Mouse (Mus musculus): ENCODE measurements around the gene Rasgrp4.

DNA sequence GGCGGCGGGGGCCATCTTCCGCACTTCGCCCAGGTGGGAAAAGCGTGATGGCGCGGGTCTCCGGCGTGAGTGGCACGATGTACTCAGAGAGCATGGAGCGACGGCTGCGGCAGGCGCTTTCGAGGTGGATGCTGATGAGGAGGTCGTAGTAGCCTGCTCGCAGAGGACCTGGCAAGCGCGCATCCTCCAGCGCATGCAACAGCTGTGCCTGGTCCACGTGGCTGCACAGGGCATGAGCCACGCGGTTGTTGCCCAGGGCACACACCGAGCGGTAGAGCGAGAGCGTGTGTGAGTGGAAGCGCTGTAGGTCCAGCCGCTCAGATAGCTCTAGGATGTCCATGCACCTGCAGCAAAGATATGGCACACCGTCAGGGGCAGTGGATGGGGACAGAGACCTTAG lies 48.7 kb upstream of the Rasgrp4 start:
- TF ChIP-seq CTCF (conservative IDR thresholded peaks at IDR 0.05; ENCODE audit: insufficient read depth, insufficient read length, low read depth, low read length) (no peak), POLR2A (IDR thresholded peaks at IDR 0.05; ENCODE audit: low read depth, low read length) (no peak)

Measured in kidney, adult 2 months (tissue).